Mouse (Mus musculus): Measurements from ENCODE around the gene Rnf19b. TPM values are rescaled to one million over a fixed set of nuclear protein-coding genes. Genes with fewer than 3 reads are reported as not detected.

Rnf19b gene
- polyA plus RNA-seq, 1 experiment from 2014 or later, result 7.2 TPM

DNA sequence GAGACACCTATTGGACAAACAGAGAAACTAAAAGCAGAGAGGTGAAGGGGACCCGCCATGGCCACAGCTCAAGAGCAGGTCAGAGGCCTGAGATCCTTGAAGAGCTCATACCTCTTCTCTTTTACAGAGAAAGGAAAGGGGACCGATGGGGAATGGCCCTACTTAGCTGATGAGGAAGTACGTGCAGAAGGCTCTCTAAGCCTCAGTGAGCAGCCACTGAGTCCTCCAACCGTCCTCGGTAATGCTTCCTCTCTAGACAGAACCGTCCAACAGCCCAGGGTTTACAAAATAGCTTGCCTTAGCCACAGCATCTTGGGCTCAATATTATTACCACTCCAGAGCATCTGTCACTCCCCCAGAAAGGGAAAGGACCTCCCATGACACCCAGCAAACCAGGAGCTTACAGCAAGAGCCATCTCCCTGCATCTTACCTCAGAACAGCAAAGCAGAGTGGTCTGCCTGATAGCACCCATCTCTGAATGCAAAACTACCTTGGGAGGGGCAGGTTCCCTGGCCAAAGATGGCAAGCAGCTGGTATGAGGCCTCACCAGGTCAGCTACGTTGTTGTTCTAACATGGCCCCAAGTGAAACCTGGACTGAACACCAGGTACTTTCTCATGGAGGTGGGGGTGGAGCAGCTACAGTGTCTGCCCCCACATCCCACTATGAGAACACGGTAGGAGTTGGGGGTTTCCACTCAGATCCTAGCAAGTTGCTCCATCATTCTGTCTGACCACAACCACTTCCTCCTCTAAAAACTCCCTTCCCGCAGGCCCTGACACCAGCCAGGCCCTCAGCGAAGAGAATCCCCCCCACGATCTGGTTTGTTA lies 25.7 kb upstream of the Rnf19b start:
- no peak overlapping the region; the same call in 1 of the 2 replicates for H3K4me2 ChIP-seq
- peaks cover 20% of the 10 kb centered on the region for H3K4me1 ChIP-seq (replicated peaks; ENCODE audit: control insufficient read depth, insufficient read depth, low read length)
- no peaks in the 10 kb centered on the region for H3K9me3 ChIP-seq (ENCODE audit: control insufficient read depth, low read length)
- 36% methylated on average over 11 of the region's 11 CpGs for WGBS
- H3K27me3 ChIP-seq (replicated peaks; ENCODE audit: control insufficient read depth, insufficient read depth, low read length), result peaks cover 2% of the 10 kb centered on the region; the same call in 1 of the 2 replicates
- H3K4me3 ChIP-seq (ENCODE audit: low read depth, low read length), result no peak overlapping the region
- ATAC-seq (replicated peaks; ENCODE audit: low FRiP score) (no peak), DNase-seq (ENCODE audit: low spot score) (no peak)
- no peak overlapping the region for H3K9ac ChIP-seq (ENCODE audit: low read depth, low read length)
- H3K27ac ChIP-seq (ENCODE audit: low read depth, low read length), result peak overlapping the region; percentile 58; the same call in 1 of the 2 replicates
- H3K36me3 ChIP-seq (ENCODE audit: control insufficient read depth, insufficient read depth, low read length), result no peaks in the 10 kb centered on the region

GRCm38 (mm10) chr4:129032963-129033951 lies 24.8 kb upstream of the Rnf19b start:
- Histone ChIP-seq H3K9me3 (ENCODE audit: control insufficient read depth, low read length) (no peaks in the 10 kb centered on the region), H3K27ac (ENCODE audit: low read depth, low read length) (peak overlapping the region; percentile 58; the same call in 1 of the 2 replicates), H3K9ac (ENCODE audit: low read depth, low read length) (0 out of 2 replicates have a peak overlapping the region, but pooled peaks have one; percentile 7), H3K4me1 (replicated peaks; ENCODE audit: control insufficient read depth, insufficient read depth, low read length) (peaks cover 20% of the 10 kb centered on the region), H3K27me3 (replicated peaks; ENCODE audit: control insufficient read depth, insufficient read depth, low read length) (peaks cover 2% of the 10 kb centered on the region; the same call in 1 of the 2 replicates), H3K36me3 (ENCODE audit: control insufficient read depth, insufficient read depth, low read length) (no peaks in the 10 kb centered on the region), H3K4me2 (peak overlapping the region; percentile 58), H3K4me3 (ENCODE audit: low read depth, low read length) (0 out of 2 replicates have a peak overlapping the region, but pooled peaks have one; percentile 8)
- WGBS, result 9% methylated on average over 17 of the region's 17 CpGs
- ATAC-seq (replicated peaks; ENCODE audit: low FRiP score) (peak; percentile 64; the same call in 1 of the 2 replicates), DNase-seq (ENCODE audit: low spot score) (peak; percentile 60)

DNA sequence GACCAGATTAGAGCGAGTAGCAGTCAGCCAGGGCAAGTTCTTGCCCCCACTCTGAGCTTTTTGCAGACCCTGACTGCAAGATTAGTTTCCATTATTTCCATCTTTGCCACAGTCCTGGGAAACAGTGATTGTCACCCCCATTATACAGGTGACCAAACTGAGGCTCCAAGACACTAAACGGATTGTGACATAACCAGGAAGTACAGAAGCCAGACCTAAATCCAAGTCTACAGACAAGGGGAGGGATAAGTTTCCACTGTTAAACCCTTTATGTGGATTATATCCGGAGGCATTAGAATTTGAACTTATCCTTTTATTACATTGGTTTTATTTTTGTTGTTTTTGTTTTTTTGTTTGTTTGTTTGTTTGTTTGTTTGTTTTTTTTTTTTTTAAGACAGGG lies 23.8 kb upstream of the Rnf19b start:
- Histone ChIP-seq H3K4me1 (replicated peaks; ENCODE audit: control insufficient read depth, insufficient read depth, low read length) (peaks cover 20% of the 10 kb centered on the region), H3K9ac (ENCODE audit: low read depth, low read length) (no peak overlapping the region), H3K9me3 (ENCODE audit: control insufficient read depth, low read length) (no peaks in the 10 kb centered on the region), H3K36me3 (ENCODE audit: control insufficient read depth, insufficient read depth, low read length) (no peaks in the 10 kb centered on the region), H3K4me2 (no peak overlapping the region; the same call in 1 of the 2 replicates), H3K4me3 (ENCODE audit: low read depth, low read length) (no peak overlapping the region), H3K27ac (ENCODE audit: low read depth, low read length) (no peak overlapping the region), H3K27me3 (replicated peaks; ENCODE audit: control insufficient read depth, insufficient read depth, low read length) (peaks cover 2% of the 10 kb centered on the region; the same call in 1 of the 2 replicates)
- 80% methylated on average over 3 of the region's 3 CpGs for WGBS
- ATAC-seq (replicated peaks; ENCODE audit: low FRiP score), result no peak
- DNase-seq (ENCODE audit: low spot score), result no peak

DNA sequence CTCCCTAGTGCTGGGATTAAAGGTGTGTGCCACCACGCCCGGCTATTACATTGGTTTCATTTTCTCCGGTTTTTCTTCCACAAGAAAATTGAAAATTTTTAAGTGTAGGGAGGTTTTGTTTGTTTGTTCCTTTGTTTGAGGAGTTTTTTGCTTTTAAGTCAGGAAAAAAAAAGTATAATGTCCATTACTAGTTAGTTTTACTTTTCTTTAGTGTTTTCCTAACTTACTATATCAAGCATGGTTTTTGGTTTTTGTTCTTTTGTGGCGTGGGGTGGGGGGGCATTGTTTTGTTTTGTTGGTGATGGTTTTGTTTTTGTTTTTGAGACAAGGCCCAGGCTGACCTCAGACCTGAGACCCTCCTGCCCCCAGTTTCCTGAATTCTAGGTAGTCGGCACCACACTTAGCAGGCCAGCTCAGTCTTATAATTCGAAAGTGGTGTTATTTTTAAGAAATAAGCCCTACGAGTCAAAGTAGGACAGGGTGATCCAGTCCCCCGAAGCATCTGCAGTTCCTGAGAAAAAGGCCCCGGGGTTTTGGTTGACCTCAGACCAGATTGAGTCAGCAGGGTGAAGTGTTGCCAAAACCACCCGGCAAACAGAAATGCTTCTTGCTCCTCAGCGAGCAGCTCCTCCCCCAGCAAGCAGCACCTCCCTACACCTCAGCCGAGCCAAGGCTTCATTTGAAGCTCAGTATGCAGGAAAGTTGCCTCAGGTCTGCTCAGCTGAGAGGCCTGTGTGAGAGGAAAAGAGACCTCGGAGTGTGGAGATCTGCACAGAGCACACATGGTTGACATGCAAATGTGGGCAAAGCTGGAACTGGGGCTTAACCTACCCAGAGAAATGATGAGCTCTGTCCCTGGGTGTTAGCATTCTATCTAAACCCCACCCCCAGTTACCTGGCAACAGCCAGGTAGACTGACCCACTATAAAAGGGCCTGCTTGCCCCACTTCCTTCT lies 23.1 kb upstream of the Rnf19b start:
- ATAC-seq (replicated peaks; ENCODE audit: low FRiP score) (no peak), DNase-seq (ENCODE audit: low spot score) (no peak)
- peaks cover 2% of the 10 kb centered on the region; the same call in 1 of the 2 replicates for H3K27me3 ChIP-seq (replicated peaks; ENCODE audit: control insufficient read depth, insufficient read depth, low read length)
- 48% methylated on average over 13 of the region's 13 CpGs for WGBS
- H3K9ac ChIP-seq (ENCODE audit: low read depth, low read length), result no peak overlapping the region
- no peak overlapping the region for H3K4me3 ChIP-seq (ENCODE audit: low read depth, low read length)
- no peaks in the 10 kb centered on the region for H3K9me3 ChIP-seq (ENCODE audit: control insufficient read depth, low read length)
- peaks cover 20% of the 10 kb centered on the region for H3K4me1 ChIP-seq (replicated peaks; ENCODE audit: control insufficient read depth, insufficient read depth, low read length)
- H3K4me2 ChIP-seq, result no peak overlapping the region
- no peaks in the 10 kb centered on the region for H3K36me3 ChIP-seq (ENCODE audit: control insufficient read depth, insufficient read depth, low read length)
- no peak overlapping the region for H3K27ac ChIP-seq (ENCODE audit: low read depth, low read length)

DNA sequence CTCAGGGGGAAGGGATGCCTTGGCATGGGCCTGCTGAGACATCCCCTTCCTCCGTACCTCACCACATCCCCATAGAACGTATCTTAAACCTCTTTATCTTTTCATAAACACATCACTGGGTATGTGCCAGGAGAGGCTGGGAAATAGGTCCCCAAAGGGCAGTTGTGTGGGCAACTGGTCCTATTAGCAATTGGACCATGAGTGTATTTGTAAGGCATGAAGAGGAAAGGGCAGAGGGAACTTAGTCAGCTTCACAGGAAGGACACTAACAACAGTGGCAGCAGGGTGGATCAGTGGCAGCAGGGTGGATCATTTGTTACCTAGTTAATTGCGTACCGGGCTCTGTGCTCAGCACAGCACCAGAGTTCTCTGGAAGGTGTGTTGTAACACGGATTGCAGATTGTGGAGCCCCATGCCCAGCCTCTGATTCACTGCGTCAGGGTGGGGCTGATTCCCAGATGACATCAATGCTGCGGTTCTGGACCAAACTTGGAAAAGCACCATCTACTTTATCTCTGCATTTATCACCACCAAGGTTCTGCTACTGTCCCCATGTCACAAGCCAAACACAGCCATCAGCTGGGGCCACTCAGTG lies 22.1 kb upstream of the Rnf19b start:
- Histone ChIP-seq H3K36me3 (ENCODE audit: control insufficient read depth, insufficient read depth, low read length) (no peaks in the 10 kb centered on the region), H3K27ac (ENCODE audit: low read depth, low read length) (no peak overlapping the region), H3K9ac (ENCODE audit: low read depth, low read length) (no peak overlapping the region), H3K27me3 (replicated peaks; ENCODE audit: control insufficient read depth, insufficient read depth, low read length) (peaks cover 2% of the 10 kb centered on the region; the same call in 1 of the 2 replicates), H3K4me1 (replicated peaks; ENCODE audit: control insufficient read depth, insufficient read depth, low read length) (peaks cover 20% of the 10 kb centered on the region), H3K4me2 (no peak overlapping the region), H3K4me3 (ENCODE audit: low read depth, low read length) (no peak overlapping the region), H3K9me3 (ENCODE audit: control insufficient read depth, low read length) (no peaks in the 10 kb centered on the region)
- DNase-seq (ENCODE audit: low spot score) (no peak), ATAC-seq (replicated peaks; ENCODE audit: low FRiP score) (no peak)
- WGBS, result 47% methylated on average over 7 of the region's 7 CpGs

DNA sequence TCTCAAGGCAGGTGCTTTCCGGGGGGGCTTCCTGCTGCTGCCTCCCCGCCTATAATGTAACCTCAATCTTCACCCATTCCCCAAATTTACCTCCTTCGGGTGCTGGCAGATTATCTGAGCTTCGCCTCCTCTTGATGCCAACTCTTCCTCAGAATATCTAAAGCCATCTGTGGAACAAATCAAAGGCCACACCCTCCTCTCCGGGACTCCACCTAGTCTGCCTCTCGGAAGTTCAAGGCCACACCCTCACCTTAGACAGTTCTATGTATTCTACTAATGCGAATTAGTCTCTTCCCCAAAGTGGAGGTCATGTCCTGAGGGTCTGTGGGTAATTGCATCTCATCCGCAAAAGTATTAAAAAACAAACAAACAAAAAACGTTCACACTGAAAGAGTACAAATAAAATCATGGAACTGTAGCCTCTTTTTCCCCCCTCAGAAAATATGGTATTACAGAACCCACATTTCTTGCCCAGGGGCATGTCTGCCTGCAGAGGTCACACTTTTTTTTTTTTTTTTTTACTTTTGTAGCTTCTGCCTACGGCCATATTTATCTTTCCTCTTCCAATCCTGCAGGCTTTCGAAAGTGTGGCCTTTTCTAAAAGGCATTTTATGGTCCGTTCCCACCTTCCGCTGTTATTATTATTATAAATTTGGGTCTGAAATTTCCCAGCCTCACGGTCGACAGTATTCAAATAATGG lies 10.2 kb upstream of the Rnf19b start:
- ATAC-seq (replicated peaks; ENCODE audit: low FRiP score) (no peak), DNase-seq (ENCODE audit: low spot score) (no peak)
- 11% methylated on average over 15 of the region's 15 CpGs for WGBS
- Histone ChIP-seq H3K4me3 (ENCODE audit: low read depth, low read length) (peak overlapping the region; percentile 61), H3K9me3 (ENCODE audit: control insufficient read depth, low read length) (no peaks in the 10 kb centered on the region), H3K36me3 (ENCODE audit: control insufficient read depth, insufficient read depth, low read length) (no peaks in the 10 kb centered on the region), H3K4me2 (peak overlapping the region; percentile 97), H3K27me3 (replicated peaks; ENCODE audit: control insufficient read depth, insufficient read depth, low read length) (peaks cover 48% of the 10 kb centered on the region), H3K27ac (ENCODE audit: low read depth, low read length) (no peak overlapping the region), H3K9ac (ENCODE audit: low read depth, low read length) (no peak overlapping the region), H3K4me1 (replicated peaks; ENCODE audit: control insufficient read depth, insufficient read depth, low read length) (peaks cover 36% of the 10 kb centered on the region)

DNA sequence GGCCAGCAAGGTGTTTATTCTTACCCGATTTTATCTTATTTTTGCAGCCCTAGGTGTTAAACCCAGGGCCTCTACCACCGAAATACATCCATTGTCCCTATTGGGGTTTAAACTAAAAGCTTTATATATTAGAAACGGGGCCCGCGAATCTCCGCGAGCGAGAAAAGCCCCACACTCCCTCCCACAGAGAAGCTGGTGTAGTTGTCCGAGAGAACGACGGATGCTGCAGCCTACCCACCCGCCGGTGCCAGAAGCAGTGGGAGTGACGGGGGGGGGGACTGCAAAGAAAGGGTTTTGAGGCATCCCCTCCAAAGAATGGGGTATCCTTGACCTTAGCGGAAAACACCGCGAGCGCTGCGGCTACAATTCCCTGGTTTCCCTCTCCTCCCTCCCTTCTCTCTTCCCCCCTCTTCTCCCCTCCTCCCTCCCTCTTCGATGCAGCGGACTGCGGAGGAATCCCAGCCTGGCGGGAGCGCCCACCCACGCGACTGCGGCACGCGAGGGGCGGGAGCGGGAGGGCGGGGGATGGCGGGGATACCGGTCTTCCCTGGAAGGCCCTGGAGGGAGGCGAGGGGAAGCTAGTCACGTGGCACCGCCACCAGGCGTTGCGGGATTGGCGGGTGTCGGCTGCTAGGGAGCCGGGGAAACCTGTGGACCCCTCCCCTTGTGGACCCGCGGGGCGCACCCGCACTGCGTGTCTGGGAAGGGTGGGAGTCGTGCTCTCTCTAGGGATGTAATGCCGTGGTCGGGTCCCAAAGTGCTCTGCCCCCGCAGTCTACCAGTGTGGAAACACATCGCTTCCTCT lies 9.4 kb upstream of the Rnf19b start:
- Histone ChIP-seq H3K4me3 (ENCODE audit: low read depth, low read length) (peak overlapping the region; percentile 61), H3K27me3 (replicated peaks; ENCODE audit: control insufficient read depth, insufficient read depth, low read length) (peaks cover 48% of the 10 kb centered on the region), H3K4me2 (peak overlapping the region; percentile 97), H3K4me1 (replicated peaks; ENCODE audit: control insufficient read depth, insufficient read depth, low read length) (peaks cover 36% of the 10 kb centered on the region), H3K9ac (ENCODE audit: low read depth, low read length) (peak overlapping the region; percentile 62), H3K27ac (ENCODE audit: low read depth, low read length) (no peak overlapping the region), H3K36me3 (ENCODE audit: control insufficient read depth, insufficient read depth, low read length) (no peaks in the 10 kb centered on the region), H3K9me3 (ENCODE audit: control insufficient read depth, low read length) (no peaks in the 10 kb centered on the region)
- ATAC-seq (replicated peaks; ENCODE audit: low FRiP score) (peak; percentile 32; the same call in 1 of the 2 replicates), DNase-seq (ENCODE audit: low spot score) (peak; percentile 75)
- 1% methylated on average over 52 of the region's 52 CpGs for WGBS
